Mouse (Mus musculus): ENCODE results near the gene Ppp1r14d. TPM values are rescaled to one million over a fixed set of nuclear protein-coding genes. Genes with fewer than 3 reads are reported as not detected.

Ppp1r14d gene
- polyA plus RNA-seq, 1 experiment from 2014 or later: not detected

GRCm38 (mm10) chr2:119176761-119177160, 52.9 kb downstream of the Ppp1r14d start:
- Histone ChIP-seq H3K9ac (replicated peaks; ENCODE audit: low read length) (no peak overlapping the region), H3K4me3 (ENCODE audit: low read depth, low read length) (no peak overlapping the region), H3K36me3 (replicated peaks; ENCODE audit: control insufficient read depth, insufficient read depth, low read depth, low read length) (no peaks in the 10 kb centered on the region; the same call in 1 of the 2 replicates), H3K4me1 (ENCODE audit: control insufficient read depth, insufficient read depth, low read length) (no peaks in the 10 kb centered on the region; the same call in 1 of the 2 replicates), H3K9me3 (replicated peaks; ENCODE audit: control insufficient read depth, low read length) (no peaks in the 10 kb centered on the region), H3K27ac (replicated peaks; ENCODE audit: low read depth, low read length) (no peak overlapping the region), H3K4me2 (ENCODE audit: low read depth, low read length) (no peak overlapping the region), H3K27me3 (ENCODE audit: control insufficient read depth, insufficient read depth, low read length) (no peaks in the 10 kb centered on the region)
- DNase-seq (ENCODE audit: low spot score) (no peak), ATAC-seq (replicated peaks; ENCODE audit: insufficient number of reproducible peaks, low FRiP score, low TSS enrichment, low read depth) (no peak)
- WGBS: 45% methylated on average over 3 of the region's 3 CpGs

GRCm38 (mm10) chr2:119175614-119176013, 54.1 kb downstream of the Ppp1r14d start:
- Histone ChIP-seq H3K27me3 (ENCODE audit: control insufficient read depth, insufficient read depth, low read length) (no peaks in the 10 kb centered on the region), H3K9me3 (replicated peaks; ENCODE audit: control insufficient read depth, low read length) (no peaks in the 10 kb centered on the region), H3K27ac (replicated peaks; ENCODE audit: low read depth, low read length) (no peak overlapping the region), H3K9ac (replicated peaks; ENCODE audit: low read length) (no peak overlapping the region), H3K4me3 (ENCODE audit: low read depth, low read length) (no peak overlapping the region), H3K4me2 (ENCODE audit: low read depth, low read length) (no peak overlapping the region), H3K4me1 (ENCODE audit: control insufficient read depth, insufficient read depth, low read length) (no peaks in the 10 kb centered on the region; the same call in 1 of the 2 replicates), H3K36me3 (replicated peaks; ENCODE audit: control insufficient read depth, insufficient read depth, low read depth, low read length) (no peaks in the 10 kb centered on the region; the same call in 1 of the 2 replicates)
- no peak for ATAC-seq (replicated peaks; ENCODE audit: insufficient number of reproducible peaks, low FRiP score, low TSS enrichment, low read depth)
- 58% methylated on average over 6 of the region's 6 CpGs for WGBS
- no peak for DNase-seq (ENCODE audit: low spot score)

GRCm38 (mm10) chr2:119174866-119175265, 54.8 kb downstream of the Ppp1r14d start:
- ATAC-seq (replicated peaks; ENCODE audit: insufficient number of reproducible peaks, low FRiP score, low TSS enrichment, low read depth) (no peak), DNase-seq (ENCODE audit: low spot score) (no peak)
- H3K4me2 ChIP-seq (ENCODE audit: low read depth, low read length): no peak overlapping the region
- WGBS: 49% methylated on average over 14 of the region's 14 CpGs
- H3K9ac ChIP-seq (replicated peaks; ENCODE audit: low read length): no peak overlapping the region
- no peak overlapping the region for H3K4me3 ChIP-seq (ENCODE audit: low read depth, low read length)
- H3K27ac ChIP-seq (replicated peaks; ENCODE audit: low read depth, low read length): no peak overlapping the region
- H3K36me3 ChIP-seq (replicated peaks; ENCODE audit: control insufficient read depth, insufficient read depth, low read depth, low read length): no peaks in the 10 kb centered on the region
- H3K9me3 ChIP-seq (replicated peaks; ENCODE audit: control insufficient read depth, low read length): no peaks in the 10 kb centered on the region
- H3K27me3 ChIP-seq (ENCODE audit: control insufficient read depth, insufficient read depth, low read length): no peaks in the 10 kb centered on the region
- no peaks in the 10 kb centered on the region; the same call in 1 of the 2 replicates for H3K4me1 ChIP-seq (ENCODE audit: control insufficient read depth, insufficient read depth, low read length)

GRCm38 (mm10) chr2:119173991-119174651, 55.6 kb downstream of the Ppp1r14d start, which contains the start of gene Gm14137:
Gene Gm14137 (plus strand): TSS chr2:119174509.
- no peaks in the 10 kb centered on the region for H3K27me3 ChIP-seq (ENCODE audit: control insufficient read depth, insufficient read depth, low read length)
- H3K9ac ChIP-seq (replicated peaks; ENCODE audit: low read length): no peak within 1 kb of the TSS
- no peaks in the 10 kb centered on the region; the same call in 1 of the 2 replicates for H3K4me1 ChIP-seq (ENCODE audit: control insufficient read depth, insufficient read depth, low read length)
- no peaks in the 10 kb centered on the region for H3K36me3 ChIP-seq (replicated peaks; ENCODE audit: control insufficient read depth, insufficient read depth, low read depth, low read length)
- no peak for ATAC-seq (replicated peaks; ENCODE audit: insufficient number of reproducible peaks, low FRiP score, low TSS enrichment, low read depth)
- DNase-seq (ENCODE audit: low spot score): no peak
- H3K4me2 ChIP-seq (ENCODE audit: low read depth, low read length): no peak within 1 kb of the TSS
- no peak within 1 kb of the TSS for H3K27ac ChIP-seq (replicated peaks; ENCODE audit: low read depth, low read length)
- 37% methylated on average over 8 of the region's 8 CpGs for WGBS
- no peaks in the 10 kb centered on the region for H3K9me3 ChIP-seq (replicated peaks; ENCODE audit: control insufficient read depth, low read length)
- no peak within 1 kb of the TSS for H3K4me3 ChIP-seq (ENCODE audit: low read depth, low read length)

- DNase-seq (ENCODE audit: low spot score): no peak
- H3K4me1 ChIP-seq (ENCODE audit: control insufficient read depth, insufficient read depth, low read length): no peaks in the 10 kb centered on the region; the same call in 1 of the 2 replicates
- no peak overlapping the region for H3K27ac ChIP-seq (replicated peaks; ENCODE audit: low read depth, low read length)
- H3K9ac ChIP-seq (replicated peaks; ENCODE audit: low read length): 0 out of 2 replicates have a peak overlapping the region, but pooled peaks have one; percentile 18
- H3K9me3 ChIP-seq (replicated peaks; ENCODE audit: control insufficient read depth, low read length): no peaks in the 10 kb centered on the region
- WGBS: 34% methylated on average over 13 of the region's 13 CpGs
- H3K36me3 ChIP-seq (replicated peaks; ENCODE audit: control insufficient read depth, insufficient read depth, low read depth, low read length): no peaks in the 10 kb centered on the region
- no peak overlapping the region for H3K4me2 ChIP-seq (ENCODE audit: low read depth, low read length)
- no peak for ATAC-seq (replicated peaks; ENCODE audit: insufficient number of reproducible peaks, low FRiP score, low TSS enrichment, low read depth)
- peaks cover 2% of the 10 kb centered on the region; the same call in 1 of the 2 replicates for H3K27me3 ChIP-seq (ENCODE audit: control insufficient read depth, insufficient read depth, low read length)
- no peak overlapping the region for H3K4me3 ChIP-seq (ENCODE audit: low read depth, low read length)
Observed at GRCm38 (mm10) chr2:119172862-119173576, 56.7 kb downstream of the Ppp1r14d start.

- H3K4me3 ChIP-seq (ENCODE audit: low read depth, low read length): no peak overlapping the region
- no peaks in the 10 kb centered on the region for H3K36me3 ChIP-seq (replicated peaks; ENCODE audit: control insufficient read depth, insufficient read depth, low read depth, low read length)
- DNase-seq (ENCODE audit: low spot score): no peak
- H3K4me1 ChIP-seq (ENCODE audit: control insufficient read depth, insufficient read depth, low read length): peaks cover 3% of the 10 kb centered on the region
- H3K9me3 ChIP-seq (replicated peaks; ENCODE audit: control insufficient read depth, low read length): no peaks in the 10 kb centered on the region
- H3K27ac ChIP-seq (replicated peaks; ENCODE audit: low read depth, low read length): no peak overlapping the region
- no peak overlapping the region for H3K4me2 ChIP-seq (ENCODE audit: low read depth, low read length)
- H3K27me3 ChIP-seq (ENCODE audit: control insufficient read depth, insufficient read depth, low read length): peaks cover 3% of the 10 kb centered on the region; the same call in 1 of the 2 replicates
- no peak overlapping the region for H3K9ac ChIP-seq (replicated peaks; ENCODE audit: low read length)
- 78% methylated on average over 7 of the region's 7 CpGs for WGBS
- ATAC-seq (replicated peaks; ENCODE audit: insufficient number of reproducible peaks, low FRiP score, low TSS enrichment, low read depth): no peak
Observed at GRCm38 (mm10) chr2:119172446-119172845, 57.3 kb downstream of the Ppp1r14d start.

GRCm38 (mm10) chr2:119171574-119171973, 58.1 kb downstream of the Ppp1r14d start:
- Histone ChIP-seq H3K9me3 (replicated peaks; ENCODE audit: control insufficient read depth, low read length) (no peaks in the 10 kb centered on the region), H3K9ac (replicated peaks; ENCODE audit: low read length) (0 out of 2 replicates have a peak overlapping the region, but pooled peaks have one; percentile 6), H3K4me3 (ENCODE audit: low read depth, low read length) (no peak overlapping the region), H3K4me2 (ENCODE audit: low read depth, low read length) (no peak overlapping the region), H3K27ac (replicated peaks; ENCODE audit: low read depth, low read length) (no peak overlapping the region), H3K27me3 (ENCODE audit: control insufficient read depth, insufficient read depth, low read length) (peaks cover 6% of the 10 kb centered on the region), H3K36me3 (replicated peaks; ENCODE audit: control insufficient read depth, insufficient read depth, low read depth, low read length) (no peaks in the 10 kb centered on the region), H3K4me1 (ENCODE audit: control insufficient read depth, insufficient read depth, low read length) (peaks cover 5% of the 10 kb centered on the region)
- DNase-seq (ENCODE audit: low spot score): no peak
- no peak for ATAC-seq (replicated peaks; ENCODE audit: insufficient number of reproducible peaks, low FRiP score, low TSS enrichment, low read depth)
- 74% methylated on average over 8 of the region's 8 CpGs for WGBS

- no peak for DNase-seq (ENCODE audit: low spot score)
- H3K9ac ChIP-seq (replicated peaks; ENCODE audit: low read length): no peak overlapping the region
- no peak overlapping the region for H3K27ac ChIP-seq (replicated peaks; ENCODE audit: low read depth, low read length)
- H3K9me3 ChIP-seq (replicated peaks; ENCODE audit: control insufficient read depth, low read length): no peaks in the 10 kb centered on the region
- no peaks in the 10 kb centered on the region for H3K36me3 ChIP-seq (replicated peaks; ENCODE audit: control insufficient read depth, insufficient read depth, low read depth, low read length)
- H3K4me2 ChIP-seq (ENCODE audit: low read depth, low read length): no peak overlapping the region
- ATAC-seq (replicated peaks; ENCODE audit: insufficient number of reproducible peaks, low FRiP score, low TSS enrichment, low read depth): no peak
- peaks cover 5% of the 10 kb centered on the region for H3K4me1 ChIP-seq (ENCODE audit: control insufficient read depth, insufficient read depth, low read length)
- 79% methylated on average over 2 of the region's 2 CpGs for WGBS
- H3K4me3 ChIP-seq (ENCODE audit: low read depth, low read length): no peak overlapping the region
- H3K27me3 ChIP-seq (ENCODE audit: control insufficient read depth, insufficient read depth, low read length): peaks cover 6% of the 10 kb centered on the region
Observed at GRCm38 (mm10) chr2:119170282-119170681, 59.4 kb downstream of the Ppp1r14d start.
